Mouse (Mus musculus) adrenal gland, postnatal 10 days (tissue): ENCODE measurements at regions not wholly inside any gene's neighbourhood (a gene's known extent, or its start where the extent isn't known, plus 50 kb on each side); places are given as distances from the start of the nearest gene placed in this dataset.

ENCODE experiments used
- DNase-seq: peaks from one replicate; pipeline ENCODE4 v3.0.0; 2021; ENCODE audit warnings: mixed read lengths

- DNase-seq, result no peak
These were observed 55.1 kb upstream of the Pcbd1 start for GRCm38 (mm10) chr10:61034056-61034455.

GRCm38 (mm10) chr10:61028598-61028997 lies 60.5 kb upstream of the Pcbd1 start:
- no peak for DNase-seq

- DNase-seq, result no peak
These were observed 61.9 kb upstream of the Pcbd1 start for GRCm38 (mm10) chr10:61027215-61027614.

DNA sequence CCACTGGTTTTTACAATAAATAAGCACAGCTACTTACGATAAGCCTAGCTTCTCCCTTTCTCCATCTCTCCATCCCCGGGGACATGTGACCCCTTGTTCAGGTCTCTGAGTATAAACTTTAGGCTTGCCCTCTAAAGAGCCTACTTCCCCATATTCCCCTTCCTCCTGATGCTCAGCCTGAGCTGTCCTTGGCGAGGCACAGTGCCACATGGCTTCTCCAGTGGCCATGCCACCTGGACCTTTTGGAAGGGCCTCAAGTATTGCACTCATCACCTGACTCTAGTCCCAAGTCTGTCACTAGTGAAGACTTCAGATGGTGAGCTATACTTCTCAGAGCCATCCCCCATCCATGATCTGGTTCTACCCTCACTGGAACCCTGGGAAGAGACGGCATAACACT lies 64.1 kb upstream of the Pcbd1 start:
- DNase-seq, result no peak

DNA sequence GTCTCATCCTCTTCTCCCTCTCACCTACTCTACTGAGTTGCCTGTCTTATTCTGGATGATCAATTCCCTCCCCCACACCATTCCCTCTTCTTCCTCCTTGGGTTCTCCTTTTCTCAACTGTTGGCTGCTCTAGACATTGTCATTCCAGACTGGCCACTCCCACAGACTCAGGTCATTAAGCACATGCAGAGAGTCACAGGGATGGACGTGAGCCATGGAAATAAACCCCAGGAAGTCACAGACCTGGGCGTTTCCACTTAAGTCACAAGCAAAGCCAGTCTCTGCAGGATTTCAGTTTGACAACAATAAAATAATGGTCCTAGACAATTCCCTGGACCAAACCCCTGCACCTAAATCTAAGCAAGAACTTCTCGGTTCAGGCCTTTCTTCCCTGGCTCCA lies 65.0 kb upstream of the Pcbd1 start:
- DNase-seq, result no peak

- peak; percentile 49 for DNase-seq
These were observed 65.7 kb upstream of the Pcbd1 start for GRCm38 (mm10) chr10:61023431-61023830.

GRCm38 (mm10) chr10:61019566-61019965 lies 69.6 kb upstream of the Pcbd1 start:
- peak; percentile 13 for DNase-seq

DNA sequence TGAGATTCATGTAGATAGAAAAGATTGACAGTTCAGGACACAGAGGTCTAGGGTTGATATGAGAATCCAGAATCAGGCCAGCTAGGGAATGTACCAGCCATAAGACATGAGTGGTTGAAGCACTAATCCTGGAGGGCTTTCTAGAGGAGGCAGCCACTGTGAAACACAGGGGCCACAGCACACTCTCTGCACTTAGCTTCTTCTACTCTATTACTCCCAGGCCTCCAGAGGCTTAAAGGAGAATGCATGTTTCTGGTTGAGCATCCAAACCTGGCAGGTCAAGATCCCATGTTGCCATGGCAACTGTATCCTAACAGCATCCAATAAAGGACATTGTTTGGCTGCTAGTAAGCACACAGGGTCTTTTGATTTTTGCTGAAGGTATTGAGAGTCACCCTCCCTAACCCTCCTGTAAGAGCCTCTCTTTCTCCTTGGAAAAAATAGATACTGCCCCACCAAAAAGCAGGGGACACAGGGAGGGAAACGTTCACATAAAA lies 76.9 kb upstream of the Pcbd1 start:
- no peak for DNase-seq

DNA sequence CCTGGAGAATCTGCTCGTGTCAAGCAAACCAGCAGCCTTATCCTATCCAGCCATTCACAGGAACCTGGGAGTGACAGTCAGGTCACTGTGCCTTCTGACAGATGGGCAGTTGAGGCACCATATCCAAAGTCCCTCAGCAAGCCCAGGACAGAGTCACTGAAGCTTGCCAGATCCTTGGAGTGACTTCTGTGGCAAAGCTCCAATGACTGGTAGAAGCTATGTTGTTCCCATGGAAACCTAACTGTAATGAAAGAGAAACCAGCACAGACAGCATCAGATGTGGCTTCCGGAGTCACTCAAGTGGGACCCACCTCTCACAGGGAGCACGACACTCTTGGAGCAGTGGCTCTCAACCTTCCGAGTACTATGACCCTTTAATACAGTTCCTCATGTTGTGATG lies 78.4 kb upstream of the Pcbd1 start:
- no peak for DNase-seq

- DNase-seq, result no peak
These were observed 81.7 kb upstream of the Pcbd1 start for GRCm38 (mm10) chr10:61007403-61007802.

- no peak for DNase-seq
These were observed 87.4 kb upstream of the Pcbd1 start for GRCm38 (mm10) chr10:61001745-61002160.

- no peak for DNase-seq
These were observed 91.7 kb upstream of the Pcbd1 start for GRCm38 (mm10) chr10:60997393-60997792.

DNA sequence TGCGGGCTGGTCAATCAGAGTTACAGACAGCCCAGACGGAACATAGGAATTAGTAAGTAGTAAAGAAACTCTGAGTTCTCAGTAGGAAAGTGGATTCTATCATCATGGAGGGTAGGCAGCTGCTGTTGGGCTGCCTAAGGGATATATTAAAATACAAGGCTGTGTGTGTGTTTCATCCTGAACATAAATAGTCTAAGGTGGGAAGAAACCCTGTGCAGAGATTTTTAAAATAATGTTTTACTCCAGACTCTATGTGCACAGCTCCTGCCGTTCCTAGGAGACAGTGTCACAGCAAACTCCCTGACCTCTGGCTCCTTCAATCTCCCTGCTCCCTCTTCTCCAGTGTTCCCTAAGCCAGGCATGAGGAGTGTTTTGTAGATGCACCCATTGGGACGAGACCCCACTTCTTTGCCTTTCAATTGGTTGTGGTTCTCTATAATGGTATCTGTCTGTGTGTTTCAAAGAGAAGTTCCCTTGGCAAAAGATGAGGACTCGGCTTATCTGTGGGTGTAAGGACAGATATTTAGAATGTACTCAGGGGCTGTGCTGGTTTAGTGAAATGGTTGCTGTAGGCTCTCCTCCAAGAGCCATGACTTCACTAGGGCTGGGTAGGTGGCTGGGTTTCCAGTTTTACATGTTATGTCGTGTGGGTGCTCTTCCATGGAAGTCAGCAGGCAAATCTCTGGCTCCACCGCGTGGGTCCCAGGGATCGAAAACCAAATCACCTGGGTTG lies 93.1 kb upstream of the Pcbd1 start:
- DNase-seq, result no peak

GRCm38 (mm10) chr10:60985109-60985576 lies 104.0 kb upstream of the Pcbd1 start:
- DNase-seq, result peak; percentile 66

DNA sequence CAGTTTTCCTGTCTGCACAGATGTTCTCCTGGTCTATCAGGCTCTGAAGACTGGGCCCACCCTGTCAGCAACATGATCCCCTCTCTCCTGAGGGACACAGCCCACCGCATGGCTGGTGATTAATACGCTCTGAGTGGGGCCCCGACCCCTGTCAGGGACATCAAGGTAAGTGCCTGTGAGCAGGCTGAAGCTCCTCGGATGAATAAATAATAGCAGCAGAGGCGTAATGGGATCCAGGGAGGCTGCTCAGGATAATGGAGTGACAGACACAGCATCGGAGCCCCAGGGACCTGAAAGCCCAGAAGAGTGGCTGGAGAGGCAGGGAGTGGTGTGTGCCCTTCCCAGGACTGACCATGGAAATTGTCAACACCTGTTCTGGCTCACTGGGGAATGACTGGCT lies 107.4 kb upstream of the Pcbd1 start:
- DNase-seq, result no peak

DNA sequence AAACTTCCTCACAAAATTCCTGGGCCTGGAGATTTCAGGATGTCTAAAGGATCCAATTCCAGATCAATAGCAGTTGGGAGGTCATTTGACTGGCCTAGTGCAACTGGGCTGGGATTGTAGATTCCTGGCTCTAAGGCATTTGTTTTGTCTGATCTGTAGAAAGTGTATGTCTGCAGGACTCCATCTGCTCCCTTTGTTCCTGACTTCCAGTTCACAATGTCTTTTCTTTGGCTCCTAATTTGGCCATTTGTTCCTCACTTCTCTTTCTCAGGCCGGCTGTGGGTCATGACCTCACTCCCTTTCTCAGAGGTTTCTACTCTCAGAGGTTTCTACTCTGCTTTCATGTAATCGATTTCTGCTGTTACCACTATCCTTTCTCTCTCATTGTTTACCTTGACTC lies 115.5 kb upstream of the Pcbd1 start:
- DNase-seq, result no peak

DNA sequence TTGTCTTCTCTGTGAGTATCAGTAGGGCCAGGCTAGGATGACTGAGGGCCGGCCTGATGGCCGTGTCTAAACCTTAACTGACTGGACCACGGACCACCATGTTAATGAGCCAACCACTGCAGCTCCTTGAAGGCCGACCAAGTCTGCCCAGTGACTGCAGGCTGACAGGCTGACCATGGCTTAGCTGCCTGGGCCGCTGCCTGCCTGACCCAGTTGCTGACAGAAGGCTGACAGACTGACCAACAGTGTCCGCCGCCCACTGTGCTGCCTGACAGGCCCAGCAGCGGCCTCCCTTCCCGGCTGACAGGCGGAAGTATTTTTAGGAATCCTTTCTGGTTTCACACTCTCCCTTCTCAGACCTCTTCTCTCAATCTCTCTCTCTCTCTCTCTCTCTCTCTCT lies 124.3 kb upstream of the Pcbd1 start:
- DNase-seq, result no peak

- no peak for DNase-seq
These were observed 126.4 kb upstream of the Unc5b start for GRCm38 (mm10) chr10:60957820-60958233.

- DNase-seq, result no peak
These were observed 124.1 kb upstream of the Unc5b start for GRCm38 (mm10) chr10:60955467-60955866.

DNA sequence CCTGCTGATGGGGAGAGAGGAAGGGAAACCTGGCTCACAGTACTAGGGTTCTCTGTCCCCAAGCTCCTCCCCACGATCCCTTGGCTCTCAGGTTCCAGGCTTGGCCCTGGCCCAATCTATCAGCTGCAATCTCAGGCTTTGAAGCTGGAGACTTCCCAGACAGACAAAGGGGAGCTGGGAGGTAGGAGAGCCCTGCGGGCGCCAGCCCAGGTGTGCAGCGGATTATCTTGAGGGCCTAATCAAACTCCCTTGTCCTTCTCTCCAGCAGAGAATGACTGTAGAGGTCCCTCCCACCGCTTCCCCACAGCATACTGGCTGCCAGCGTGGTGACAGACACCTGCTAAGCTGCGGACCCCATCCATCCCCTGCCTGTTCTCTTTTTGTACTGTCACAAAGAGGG lies 121.1 kb upstream of the Unc5b start:
- no peak for DNase-seq

DNA sequence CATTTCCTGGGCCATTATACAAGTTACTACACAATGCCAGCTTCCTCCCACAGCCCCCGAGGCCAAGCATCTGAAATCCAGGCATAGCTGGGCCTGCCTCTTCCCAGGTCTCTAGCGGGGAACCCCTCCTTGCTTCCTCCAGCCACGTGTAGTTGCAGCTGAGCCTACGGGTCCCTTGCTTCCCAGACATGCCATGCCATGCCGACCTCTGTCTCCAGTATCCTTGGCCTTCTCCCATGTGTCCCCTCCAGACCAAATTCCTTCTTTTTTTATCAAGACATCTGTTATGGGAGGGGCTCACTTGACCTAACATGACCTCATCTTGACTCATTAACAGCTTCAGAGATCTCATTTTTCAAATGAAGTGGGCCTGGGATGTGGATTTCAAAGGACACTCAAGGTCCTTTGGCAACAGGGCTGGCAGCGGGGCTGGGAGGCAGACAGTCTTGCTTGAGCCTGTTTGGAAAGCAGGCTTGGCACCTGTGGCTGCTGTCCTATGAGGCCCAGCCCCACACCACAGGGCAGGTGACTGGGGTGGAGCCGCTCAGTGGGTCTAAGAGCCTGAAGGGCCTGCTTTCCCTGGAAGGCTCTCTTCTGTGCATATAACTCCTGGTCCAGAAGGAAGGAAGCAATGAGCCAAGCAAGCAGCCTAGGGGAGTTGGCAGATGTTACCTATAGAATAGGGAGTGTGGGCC lies 117.7 kb upstream of the Unc5b start:
- DNase-seq, result no peak

DNA sequence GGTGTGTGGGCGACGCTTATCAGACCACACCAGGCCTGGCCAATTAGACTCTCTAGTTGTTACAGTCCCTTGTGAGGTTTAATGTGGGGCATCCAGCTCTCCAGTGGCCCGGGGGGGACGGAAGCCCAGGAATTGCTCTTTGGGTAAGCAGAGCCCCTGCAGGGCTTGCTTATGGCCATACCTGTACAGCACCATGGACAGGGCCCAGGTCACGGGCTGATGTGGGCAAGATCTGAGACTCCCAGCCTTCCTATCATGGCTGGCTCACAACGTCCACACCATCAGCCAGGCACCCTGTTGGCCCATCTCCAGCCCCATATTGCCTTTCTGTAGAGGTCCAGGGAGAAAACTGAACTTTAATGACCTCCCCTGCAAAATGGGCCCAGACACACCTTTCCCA lies 111.7 kb upstream of the Unc5b start:
- no peak for DNase-seq

DNA sequence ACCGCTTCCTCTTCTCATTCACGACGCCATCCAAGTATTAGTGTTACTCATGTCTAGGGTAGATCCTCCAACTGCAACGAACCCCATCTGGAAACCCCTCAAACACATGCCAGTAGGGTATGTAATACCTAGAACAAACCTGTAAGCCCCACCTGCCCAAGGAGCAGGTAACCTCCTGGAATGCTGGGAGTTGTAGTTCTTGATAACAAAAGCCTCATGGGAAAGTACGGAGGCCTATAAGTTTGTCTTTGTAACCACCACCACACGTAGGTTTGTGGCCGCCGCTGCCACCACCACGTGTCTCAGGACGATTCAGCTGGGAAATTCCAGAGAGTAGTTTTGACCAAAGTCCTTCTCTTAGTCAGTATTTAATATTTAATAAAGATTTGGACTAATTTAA lies 107.4 kb upstream of the Unc5b start:
- no peak for DNase-seq

- no peak for DNase-seq
These were observed 106.1 kb upstream of the Unc5b start for GRCm38 (mm10) chr10:60937517-60937866.
